Mouse (Mus musculus) C2C12 (cell line): Measurements from ENCODE around the gene Cul4a.

Source experiments
- CTCF ChIP-seq: IDR thresholded peaks from one replicate; pipeline ENCODE4 v1.5.1; 2011; ENCODE audit not compliant: control insufficient read depth, insufficient read depth, insufficient read length
- USF1 ChIP-seq: IDR thresholded peaks from one replicate; pipeline ENCODE4 v1.6.1; 2011; ENCODE audit warnings: low read depth, mild to moderate bottlenecking, control low read depth, moderate library complexity

DNA sequence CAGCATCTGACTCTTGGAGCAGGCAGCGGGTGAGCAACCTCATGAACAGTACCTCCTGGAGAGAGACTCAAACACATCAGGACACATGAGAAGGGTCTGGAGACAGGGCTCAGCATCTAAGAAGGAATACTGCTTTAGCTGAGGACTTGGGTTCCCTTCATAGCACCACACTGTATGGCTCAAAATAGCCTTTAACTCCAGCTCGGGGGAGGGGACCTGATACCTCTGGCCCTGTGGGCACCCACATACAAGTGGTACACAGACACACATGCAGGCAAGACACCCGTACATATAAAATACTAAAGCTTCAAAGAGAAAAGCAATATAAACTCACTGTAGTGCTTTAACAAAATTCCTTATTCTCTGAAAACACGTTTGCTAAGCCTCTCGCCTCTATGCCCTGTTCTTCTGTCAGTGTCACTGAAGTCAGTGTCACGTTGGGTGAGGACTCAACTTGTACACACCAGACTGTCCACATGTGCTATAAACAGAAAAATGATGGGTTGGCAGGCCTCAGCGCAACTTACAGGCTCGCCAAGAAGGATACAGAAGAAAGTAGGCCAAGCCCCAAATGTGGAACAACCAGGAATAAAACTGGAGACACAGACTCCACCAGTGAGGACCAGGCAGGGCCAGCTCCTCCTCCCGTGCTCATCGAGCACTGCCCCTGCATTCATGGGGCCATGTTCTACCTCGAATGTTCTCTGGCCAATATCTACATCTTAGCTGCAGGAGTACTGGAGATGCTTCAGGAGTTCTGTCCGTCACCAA, 51.1 kb downstream of the Cul4a start:
- no peak for TF ChIP-seq CTCF
- no peak for TF ChIP-seq USF1
